Mouse (Mus musculus) embryonic facial prominence, embryonic 13.5 days (tissue): ENCODE results near the gene Ccng2. TPM values are rescaled to one million over a fixed set of nuclear protein-coding genes. Genes with fewer than 3 reads are reported as not detected.

Experiments
- ATAC-seq: fragments of 200-750 bp; cut with Nextera tagmentation; 2 replicates; pipeline ENCODE4 v1.8.0; 2017; ENCODE audit warnings: low read depth; ENCODE audit not compliant: insufficient number of reproducible peaks, insufficient read depth, low FRiP score, low TSS enrichment
- H3K27ac ChIP-seq: fragments of 300-500 bp; sonication (generic); 2 replicates; pipeline ENCODE4 v1.5.1; 2015; ENCODE audit warnings: moderate library complexity, mild to moderate bottlenecking, inconsistent platforms
- H3K27me3 ChIP-seq: fragments of 300-500 bp; sonication (generic); 2 replicates; pipeline ENCODE4 v1.6.1; 2015; ENCODE audit warnings: mild to moderate bottlenecking, inconsistent platforms
- H3K36me3 ChIP-seq: fragments of 300-500 bp; sonication (generic); 2 replicates; pipeline ENCODE4 v1.6.1; 2015; ENCODE audit warnings: mild to moderate bottlenecking, inconsistent platforms
- H3K4me1 ChIP-seq: fragments of 300-500 bp; sonication (generic); 2 replicates; pipeline ENCODE4 v1.6.1; 2015; ENCODE audit warnings: inconsistent platforms
- H3K4me2 ChIP-seq: fragments of 300-500 bp; sonication (generic); 2 replicates; pipeline ENCODE4 v1.6.1; 2015; ENCODE audit warnings: moderate library complexity, mild to moderate bottlenecking, inconsistent platforms
- H3K4me3 ChIP-seq: fragments of 300-500 bp; sonication (generic); 2 replicates; pipeline ENCODE4 v1.5.1; 2015; ENCODE audit warnings: mild to moderate bottlenecking, inconsistent platforms
- H3K9ac ChIP-seq: fragments of 300-500 bp; sonication (generic); 2 replicates; pipeline ENCODE4 v1.6.1; 2015; ENCODE audit warnings: mild to moderate bottlenecking, inconsistent platforms
- H3K9me3 ChIP-seq: fragments of 300-500 bp; sonication (generic); 2 replicates; pipeline ENCODE4 v1.6.1; 2016; ENCODE audit warnings: inconsistent platforms
- WGBS: fragments of 180-500 bp; shearing (Covaris S2); methylation state at CpG from one replicate; pipeline ENCODE4 v1.1.7; 2015; ENCODE audit warnings: mixed read lengths; 5-methylcytosine and 5-hydroxymethylcytosine counted together
- polyA plus RNA-seq: library from polyadenylated mRNA; unstranded; fragments of >200 nt; fragmentation: Nextera tagmentation; extraction: Ambion mirVana; gene quantifications from 2 replicates; pipeline ENCODE4 v1.2.1, GENCODE M21; 2015

Ccng2 gene
- polyA plus RNA-seq, 1 experiment from 2014 or later, result 72.0 TPM

- H3K36me3 ChIP-seq, result no peaks in the 10 kb centered on the region
Measured at GRCm38 (mm10) chr5:93264136-93264700, 2.8 kb upstream of the Ccng2 start.

GRCm38 (mm10) chr5:93265164-93265800, 1.8 kb upstream of the Ccng2 start:
- no peak overlapping the region for H3K27ac ChIP-seq
- WGBS, result 67% methylated on average over 7 of the region's 7 CpGs
- no peaks in the 10 kb centered on the region for H3K27me3 ChIP-seq

More at GRCm38 (mm10) chr5:93264136-93264700, 2.8 kb upstream of the Ccng2 start:
- ATAC-seq, result no peak
- peaks cover 27% of the 10 kb centered on the region for H3K4me1 ChIP-seq
- H3K9ac ChIP-seq, result no peak overlapping the region
- no peak overlapping the region for H3K27ac ChIP-seq
- no peaks in the 10 kb centered on the region for H3K27me3 ChIP-seq
- 70% methylated on average over 1 of the region's 1 CpGs for WGBS
- H3K9me3 ChIP-seq, result no peaks in the 10 kb centered on the region
- no peak overlapping the region for H3K4me3 ChIP-seq
- H3K4me2 ChIP-seq, result no peak overlapping the region

DNA sequence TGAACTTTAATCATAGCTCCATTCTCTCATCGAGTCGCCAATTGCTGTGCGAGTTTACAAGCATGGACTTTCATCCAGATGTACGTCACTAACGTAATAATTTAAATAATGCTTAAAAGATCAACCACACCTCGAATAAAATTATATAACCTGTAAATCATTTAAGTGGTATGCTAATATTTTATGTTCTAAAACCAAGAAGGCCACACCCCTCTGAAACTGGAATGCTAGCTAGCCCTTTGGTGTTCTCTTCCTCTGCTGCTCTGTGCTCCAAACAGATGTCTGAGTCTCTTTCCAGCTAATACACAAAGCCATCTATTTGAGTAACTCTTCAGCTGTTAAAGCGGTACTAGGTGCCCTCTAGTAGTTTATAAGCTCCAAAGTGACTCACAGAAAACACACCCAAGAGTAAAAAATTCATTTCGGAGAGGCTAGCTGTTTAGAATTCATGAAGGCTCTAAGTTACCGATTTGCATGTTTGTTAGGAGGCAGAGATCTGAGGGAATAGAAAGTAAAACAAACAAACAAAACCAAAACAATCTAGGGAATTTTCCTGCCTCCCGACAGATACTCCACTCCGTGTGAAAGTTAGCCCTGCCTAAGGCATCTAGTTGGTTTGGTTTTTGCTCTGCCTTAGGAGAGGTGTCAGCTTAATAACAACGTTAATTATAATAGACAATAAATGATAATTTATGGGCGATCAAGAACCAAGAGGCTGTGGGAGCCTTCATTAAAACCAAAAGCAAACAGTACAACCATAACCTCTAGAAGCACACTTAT, 1.1 kb upstream of the Ccng2 start:
- WGBS, result 65% methylated on average over 13 of the region's 13 CpGs
- peak overlapping the region; percentile 67; the same call in 1 of the 2 replicates for H3K9ac ChIP-seq
- H3K4me3 ChIP-seq, result peak overlapping the region; percentile 97
- H3K9me3 ChIP-seq, result no peaks in the 10 kb centered on the region
- peaks cover 36% of the 10 kb centered on the region for H3K4me1 ChIP-seq
- H3K27me3 ChIP-seq, result no peaks in the 10 kb centered on the region
- peak overlapping the region; percentile 61 for H3K4me2 ChIP-seq
- ATAC-seq, result no peak
- H3K27ac ChIP-seq, result peak overlapping the region; percentile 79; the same call in 1 of the 2 replicates
- H3K36me3 ChIP-seq, result peaks cover 12% of the 10 kb centered on the region

More at GRCm38 (mm10) chr5:93265164-93265800, 1.8 kb upstream of the Ccng2 start:
- Histone ChIP-seq H3K4me3 (no peak overlapping the region), H3K9me3 (no peaks in the 10 kb centered on the region), H3K4me2 (no peak overlapping the region), H3K9ac (no peak overlapping the region), H3K4me1 (peaks cover 36% of the 10 kb centered on the region), H3K36me3 (peaks cover 7% of the 10 kb centered on the region; the same call in 1 of the 2 replicates)
- ATAC-seq, result no peak

GRCm38 (mm10) chr5:93267851-93268606, 972 bp downstream of the Ccng2 start:
- Histone ChIP-seq H3K36me3 (peaks cover 30% of the 10 kb centered on the region), H3K4me3 (peak overlapping the region; percentile 97), H3K27me3 (no peaks in the 10 kb centered on the region), H3K4me2 (peak overlapping the region; percentile 65), H3K27ac (peak overlapping the region; percentile 97), H3K4me1 (peaks cover 25% of the 10 kb centered on the region), H3K9me3 (no peaks in the 10 kb centered on the region), H3K9ac (peak overlapping the region; percentile 98)
- ATAC-seq, result peak; percentile 77
- under 1% methylated on average over 48 of the region's 48 CpGs for WGBS

GRCm38 (mm10) chr5:93270095-93270494, 3.0 kb downstream of the Ccng2 start:
- peaks cover 50% of the 10 kb centered on the region for H3K36me3 ChIP-seq
- 0 out of 2 replicates have a peak overlapping the region, but pooled peaks have one; percentile 32 for H3K9ac ChIP-seq
- no peaks in the 10 kb centered on the region for H3K9me3 ChIP-seq
- peaks cover 21% of the 10 kb centered on the region for H3K4me1 ChIP-seq
- no peak overlapping the region for H3K27ac ChIP-seq
- WGBS, result 54% methylated on average over 7 of the region's 7 CpGs
- peak overlapping the region; percentile 65 for H3K4me2 ChIP-seq
- no peak for ATAC-seq
- H3K4me3 ChIP-seq, result peak overlapping the region; percentile 97
- H3K27me3 ChIP-seq, result no peaks in the 10 kb centered on the region

GRCm38 (mm10) chr5:93270721-93271120, 3.7 kb downstream of the Ccng2 start:
- peaks cover 57% of the 10 kb centered on the region for H3K36me3 ChIP-seq
- H3K4me1 ChIP-seq, result peaks cover 16% of the 10 kb centered on the region
- H3K4me3 ChIP-seq, result no peak overlapping the region
- no peak overlapping the region for H3K4me2 ChIP-seq
- no peak overlapping the region for H3K9ac ChIP-seq
- ATAC-seq, result no peak
- 91% methylated on average over 18 of the region's 18 CpGs for WGBS
- no peak overlapping the region for H3K27ac ChIP-seq
- H3K9me3 ChIP-seq, result no peaks in the 10 kb centered on the region
- H3K27me3 ChIP-seq, result no peaks in the 10 kb centered on the region

DNA sequence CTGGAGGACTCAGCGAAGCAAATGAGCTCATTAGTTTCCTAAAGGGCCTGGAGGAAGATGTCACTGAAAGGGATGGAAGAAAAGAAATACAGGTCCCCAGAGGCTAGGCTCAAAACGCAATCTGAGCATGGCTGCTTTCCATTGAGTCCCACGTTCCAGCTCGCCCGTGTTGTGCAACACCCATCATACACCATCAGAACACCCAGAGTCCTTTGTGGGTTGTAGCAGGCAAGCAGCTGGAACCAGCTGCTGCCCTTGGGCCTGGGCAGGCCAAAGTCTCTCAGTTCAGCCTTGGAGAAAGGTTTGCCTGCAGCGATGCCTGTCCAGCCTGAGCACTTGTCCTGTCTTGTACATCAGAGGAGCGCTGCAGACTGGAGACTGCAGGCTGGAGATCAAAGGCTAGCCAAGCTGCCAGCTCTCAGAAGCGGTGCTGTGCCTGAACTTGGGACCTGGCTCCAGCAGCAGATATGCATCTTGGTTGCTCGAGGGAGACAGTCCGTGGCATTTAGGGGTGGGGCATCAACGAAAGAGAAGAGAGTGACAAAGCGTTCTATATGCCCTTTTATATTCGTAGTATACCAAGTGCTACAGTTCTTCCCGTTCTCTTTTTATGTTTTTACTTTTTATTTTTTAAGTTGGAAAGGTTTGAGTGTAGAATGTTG, 15.5 kb downstream of the Ccng2 start:
- Histone ChIP-seq H3K4me2 (no peak overlapping the region), H3K27me3 (no peaks in the 10 kb centered on the region), H3K4me1 (0 out of 2 replicates have a peak, but pooled peaks cover 6% of the 10 kb centered on the region), H3K4me3 (no peak overlapping the region), H3K36me3 (peaks cover 7% of the 10 kb centered on the region), H3K27ac (no peak overlapping the region), H3K9me3 (no peaks in the 10 kb centered on the region), H3K9ac (no peak overlapping the region)
- ATAC-seq, result no peak
- 69% methylated on average over 14 of the region's 14 CpGs for WGBS

DNA sequence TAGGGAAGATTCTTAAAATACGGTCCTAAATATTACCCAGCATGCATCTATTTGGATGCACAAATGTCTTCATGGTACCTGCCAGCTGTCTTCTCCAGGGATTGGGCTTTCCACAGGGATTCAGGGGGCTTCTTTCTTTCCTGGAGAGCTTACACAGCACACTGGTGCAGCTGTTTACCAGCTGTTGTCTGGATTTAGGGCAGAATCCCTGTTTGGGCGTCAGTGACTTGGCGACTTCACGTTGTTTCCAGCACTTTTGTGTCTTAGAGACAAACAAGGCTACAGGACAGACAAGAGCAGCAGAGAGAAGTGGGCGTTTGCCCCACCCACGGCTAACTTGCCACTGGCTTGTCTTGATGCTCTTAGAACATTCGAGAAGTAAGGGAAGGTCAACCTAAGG, 16.1 kb downstream of the Ccng2 start:
- Histone ChIP-seq H3K4me3 (no peak overlapping the region), H3K9me3 (no peaks in the 10 kb centered on the region), H3K4me1 (0 out of 2 replicates have a peak, but pooled peaks cover 6% of the 10 kb centered on the region), H3K36me3 (peaks cover 2% of the 10 kb centered on the region), H3K9ac (no peak overlapping the region), H3K27ac (no peak overlapping the region), H3K4me2 (no peak overlapping the region), H3K27me3 (no peaks in the 10 kb centered on the region)
- ATAC-seq, result no peak
- WGBS, result 67% methylated on average over 7 of the region's 7 CpGs

GRCm38 (mm10) chr5:93288553-93288952, 21.5 kb downstream of the Ccng2 start:
- Histone ChIP-seq H3K36me3 (no peaks in the 10 kb centered on the region), H3K9me3 (peaks cover 7% of the 10 kb centered on the region), H3K4me1 (no peaks in the 10 kb centered on the region), H3K27me3 (no peaks in the 10 kb centered on the region), H3K4me3 (no peak overlapping the region), H3K4me2 (no peak overlapping the region), H3K27ac (no peak overlapping the region), H3K9ac (no peak overlapping the region)
- no peak for ATAC-seq

DNA sequence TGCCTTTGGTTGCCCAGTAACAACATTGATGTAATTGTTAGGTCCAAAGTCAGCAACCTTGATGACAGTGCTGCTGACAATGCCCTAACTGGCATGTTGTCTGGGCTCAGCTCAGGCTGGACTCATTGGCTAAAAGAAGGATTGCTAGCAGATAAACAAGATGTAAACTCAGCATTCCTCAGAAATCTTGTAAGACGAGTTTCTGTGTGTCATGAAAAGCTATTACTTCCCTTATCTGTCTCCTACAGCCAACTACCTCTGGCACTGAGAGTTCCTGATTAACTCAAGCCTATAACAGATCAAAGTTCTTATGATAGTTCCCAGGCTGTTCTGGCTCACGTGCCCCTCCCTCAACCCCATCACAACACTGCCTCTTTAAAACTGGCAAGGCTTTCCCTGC, 23.2 kb downstream of the Ccng2 start:
- H3K4me3 ChIP-seq, result no peak overlapping the region
- peaks cover 7% of the 10 kb centered on the region for H3K9me3 ChIP-seq
- no peak overlapping the region for H3K4me2 ChIP-seq
- H3K27me3 ChIP-seq, result no peaks in the 10 kb centered on the region
- no peak for ATAC-seq
- no peak overlapping the region for H3K27ac ChIP-seq
- H3K9ac ChIP-seq, result no peak overlapping the region
- no peaks in the 10 kb centered on the region for H3K4me1 ChIP-seq
- 43% methylated on average over 2 of the region's 2 CpGs for WGBS
- no peaks in the 10 kb centered on the region for H3K36me3 ChIP-seq

GRCm38 (mm10) chr5:93296341-93296746, 29.3 kb downstream of the Ccng2 start:
- H3K36me3 ChIP-seq, result no peaks in the 10 kb centered on the region
- H3K27ac ChIP-seq, result no peak overlapping the region
- H3K27me3 ChIP-seq, result no peaks in the 10 kb centered on the region
- ATAC-seq, result no peak
- H3K9ac ChIP-seq, result no peak overlapping the region
- H3K9me3 ChIP-seq, result peaks cover 7% of the 10 kb centered on the region
- H3K4me1 ChIP-seq, result no peaks in the 10 kb centered on the region
- WGBS, result 73% methylated on average over 5 of the region's 5 CpGs
- no peak overlapping the region for H3K4me2 ChIP-seq
- H3K4me3 ChIP-seq, result no peak overlapping the region
